Mouse (Mus musculus) naive thymus-derived CD4-positive, alpha-beta T cell, adult 2 months (primary cell): Measurements from ENCODE around the gene Abca2.

Source experiments
- DNase-seq: peaks from one replicate; pipeline ENCODE4 v3.0.0-alpha.2; 2011; ENCODE audit warnings: low read depth

Abca2 gene

DNA sequence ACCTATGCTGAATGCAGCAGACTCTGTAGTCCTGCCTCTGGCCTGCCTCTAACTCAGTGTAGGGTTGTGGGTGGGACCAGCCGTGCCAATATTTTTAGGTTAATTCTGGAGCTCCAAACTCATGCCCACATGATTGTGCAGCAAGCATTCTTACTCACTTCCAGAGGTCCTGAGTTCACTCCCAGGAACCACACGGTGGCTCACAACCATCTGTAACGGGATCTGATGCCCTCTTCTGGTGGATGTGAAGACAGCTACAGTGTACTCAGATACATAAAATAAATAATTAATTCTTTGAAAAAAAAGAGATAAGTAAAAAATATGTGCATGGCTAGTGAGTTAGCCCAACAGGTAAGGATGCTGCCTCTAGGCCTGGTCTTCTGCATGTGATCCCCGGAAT lies 68.0 kb downstream of the Abca2 start:
- peak; percentile 51 for DNase-seq
